Mouse (Mus musculus) olfactory bulb, adult 2 months (tissue): ENCODE data around the gene Cenps.

ENCODE experiments used
- CTCF ChIP-seq: fragments of 200-500 bp; IDR thresholded peaks from 2 replicates; pipeline ENCODE4 v1.5.1; 2012; ENCODE audit warnings: low read depth, mild to moderate bottlenecking, low read length, moderate library complexity; ENCODE audit not compliant: insufficient read depth
- POLR2A ChIP-seq: fragments of 200-500 bp; IDR thresholded peaks from 2 replicates; pipeline ENCODE4 v1.6.1; 2012; ENCODE audit warnings: mild to moderate bottlenecking, low read depth, low read length, moderate library complexity; ENCODE audit not compliant: insufficient read depth

- no peak for TF ChIP-seq CTCF
- TF ChIP-seq POLR2A = no peak
Measured at GRCm38 (mm10) chr4:149085381-149085780, 52.0 kb downstream of the Cenps start.
